Mouse (Mus musculus) midbrain, embryonic 15.5 days (tissue): ENCODE measurements around the gene 4931428F04Rik. TPM values are rescaled to one million over a fixed set of nuclear protein-coding genes. Genes with fewer than 3 reads are reported as not detected.
"Not testable (repeated sequence)": the region's sequence is repeated elsewhere in the genome, so short reads cannot be mapped to it uniquely, and the experiment has no call there.

Experiments
- ATAC-seq: fragments of 200-750 bp; cut with Nextera tagmentation; replicated peaks from 2 replicates; pipeline ENCODE4 v1.8.0; 2017; ENCODE audit warnings: moderate TSS enrichment
- H3K27ac ChIP-seq: fragments of 300-500 bp; sonication (generic); 2 replicates; pipeline ENCODE4 v1.5.1; 2015; ENCODE audit warnings: mild to moderate bottlenecking, inconsistent platforms
- H3K27me3 ChIP-seq: fragments of 300-500 bp; sonication (generic); replicated peaks from 2 replicates; pipeline ENCODE4 v1.6.1; 2015; ENCODE audit warnings: inconsistent platforms
- H3K36me3 ChIP-seq: fragments of 300-500 bp; sonication (generic); replicated peaks from 2 replicates; pipeline ENCODE4 v1.6.1; 2015; ENCODE audit warnings: inconsistent platforms
- H3K4me1 ChIP-seq: fragments of 300-500 bp; sonication (generic); 2 replicates; pipeline ENCODE4 v1.6.1; 2015; ENCODE audit warnings: inconsistent platforms
- H3K4me2 ChIP-seq: fragments of 300-500 bp; sonication (generic); 2 replicates; pipeline ENCODE4 v1.6.1; 2015; ENCODE audit warnings: inconsistent platforms, mild to moderate bottlenecking, moderate library complexity
- H3K4me3 ChIP-seq: fragments of 300-500 bp; sonication (generic); 2 replicates; pipeline ENCODE4 v1.5.1; 2015; ENCODE audit warnings: mild to moderate bottlenecking, inconsistent platforms
- H3K9ac ChIP-seq: fragments of 300-500 bp; sonication (generic); 2 replicates; pipeline ENCODE4 v1.6.1; 2015; ENCODE audit warnings: mild to moderate bottlenecking, inconsistent platforms
- H3K9me3 ChIP-seq: fragments of 300-500 bp; sonication (generic); 2 replicates; pipeline ENCODE4 v1.6.1; 2016; ENCODE audit warnings: inconsistent platforms
- whole genome bisulfite sequencing: fragments of 180-500 bp; shearing (Covaris S2); methylation state at CpG from one replicate; pipeline ENCODE4 v1.1.7; 2015; ENCODE audit warnings: mixed read lengths; 5-methylcytosine and 5-hydroxymethylcytosine counted together
- polyA plus RNA-seq: library from polyadenylated mRNA; unstranded; fragments of >200 nt; fragmentation: Nextera tagmentation; extraction: Ambion mirVana; gene quantifications from 2 replicates; pipeline ENCODE4 v1.2.1, GENCODE M21; 2015

4931428F04Rik gene
- polyA plus RNA-seq, 1 experiment from 2014 or later: 173 TPM

DNA sequence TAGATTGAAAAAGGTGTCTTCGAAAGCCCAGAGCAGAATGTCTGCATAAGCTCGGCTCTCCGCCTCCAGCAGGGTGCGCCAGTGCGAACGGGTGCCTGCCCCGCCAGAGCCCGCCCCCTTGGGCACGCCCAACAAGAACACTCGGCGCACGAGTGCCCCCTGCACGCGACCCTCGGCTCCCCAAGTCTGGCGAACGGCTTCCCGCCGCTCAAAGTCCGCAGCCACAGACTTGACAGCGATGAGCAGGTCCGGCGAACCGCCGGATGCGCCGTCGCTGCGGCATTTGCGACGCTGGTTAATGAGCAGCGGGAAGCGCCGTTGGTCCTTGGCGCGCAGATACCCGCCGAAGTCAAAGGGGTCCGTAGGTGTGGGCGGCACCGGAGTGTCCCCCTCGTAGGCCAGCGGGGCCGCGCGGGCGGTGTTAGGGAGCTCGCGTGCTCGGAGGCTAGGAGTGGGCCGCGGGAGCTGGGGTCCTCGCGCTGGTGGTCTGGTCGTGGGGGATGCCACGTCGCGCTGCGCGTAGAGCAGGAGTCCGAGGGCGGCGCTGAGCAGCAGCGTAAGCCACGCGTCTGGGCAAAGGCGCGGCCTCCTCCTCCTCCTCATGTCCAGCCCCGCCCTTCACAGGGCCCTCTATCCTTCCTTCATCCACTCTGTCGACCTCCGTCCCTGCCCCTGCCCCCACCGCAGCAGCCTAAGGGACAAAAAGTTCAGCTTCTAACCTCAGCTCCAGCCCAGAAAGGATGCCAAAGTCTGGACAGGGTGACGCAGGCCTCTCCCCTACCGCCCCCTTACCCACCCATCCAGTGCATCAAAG is 35.3 kb downstream of the 4931428F04Rik start:
- peak; percentile 85 for ATAC-seq
- Histone ChIP-seq H3K4me3 (peak overlapping the region; percentile 53), H3K4me2 (peak overlapping the region; percentile 90), H3K27me3 (peaks cover 34% of the 10 kb centered on the region), H3K9me3 (no peaks in the 10 kb centered on the region), H3K4me1 (peaks cover 24% of the 10 kb centered on the region), H3K9ac (peak overlapping the region; percentile 53), H3K27ac (peak overlapping the region; percentile 53; the same call in 1 of the 2 replicates), H3K36me3 (peaks cover 22% of the 10 kb centered on the region)
- WGBS: under 1% methylated on average over 74 of the region's 74 CpGs

- Histone ChIP-seq H3K4me2 (peak overlapping the region; percentile 90), H3K27me3 (peaks cover 28% of the 10 kb centered on the region), H3K27ac (no peak overlapping the region), H3K36me3 (peaks cover 24% of the 10 kb centered on the region), H3K4me3 (peak overlapping the region; percentile 53), H3K9ac (peak overlapping the region; percentile 53; the same call in 1 of the 2 replicates), H3K9me3 (no peaks in the 10 kb centered on the region), H3K4me1 (peaks cover 18% of the 10 kb centered on the region)
- peak; percentile 41 for ATAC-seq
- WGBS: 30% methylated on average over 20 of the region's 20 CpGs
These were observed 35.9 kb downstream of the 4931428F04Rik start for GRCm38 (mm10) chr8:105253766-105254151.

DNA sequence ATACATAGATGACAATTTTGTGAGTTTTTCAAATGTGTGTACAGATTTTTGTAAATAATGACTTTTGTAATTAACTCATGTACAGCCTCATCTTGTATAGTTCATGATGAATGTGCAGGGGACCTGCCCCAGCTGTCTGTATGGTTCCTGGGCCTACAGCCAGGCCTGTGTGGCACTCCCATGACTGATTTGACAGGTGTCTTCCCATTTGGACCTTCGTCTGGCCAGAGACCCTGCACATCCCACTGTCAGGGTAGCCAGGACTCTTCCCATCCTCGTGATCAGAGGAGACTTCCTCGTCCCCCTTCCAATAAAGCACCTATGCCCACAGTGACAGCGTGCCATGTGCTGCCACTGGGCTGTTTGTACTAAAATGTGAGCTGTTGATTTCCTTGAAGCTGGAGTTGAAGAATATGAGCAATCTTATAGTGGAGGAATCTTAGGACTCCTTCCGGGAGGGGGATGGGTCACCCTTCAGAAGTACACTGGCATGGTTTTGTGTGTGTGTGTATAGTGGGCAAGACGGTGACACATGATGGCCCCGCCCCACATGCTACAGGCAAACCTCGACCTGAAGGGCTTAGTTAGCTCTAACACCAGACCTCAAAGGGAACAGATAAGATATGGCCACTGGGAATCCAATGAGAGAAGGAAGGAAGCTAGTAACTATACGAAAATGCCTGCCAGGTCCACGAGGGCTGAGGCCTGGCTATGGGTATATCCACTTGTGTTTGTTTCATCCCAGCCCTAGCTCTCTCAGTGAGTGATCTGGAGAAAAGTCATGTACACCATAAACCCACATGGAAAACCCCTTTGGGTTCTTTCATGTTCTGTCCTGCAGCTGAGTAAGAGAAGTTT is 36.8 kb downstream of the 4931428F04Rik start:
- H3K9me3 ChIP-seq: no peaks in the 10 kb centered on the region
- H3K36me3 ChIP-seq: peaks cover 29% of the 10 kb centered on the region
- H3K4me3 ChIP-seq: no peak overlapping the region
- no peak for ATAC-seq
- H3K4me1 ChIP-seq: peaks cover 16% of the 10 kb centered on the region
- H3K27me3 ChIP-seq: peaks cover 19% of the 10 kb centered on the region
- H3K27ac ChIP-seq: no peak overlapping the region
- 93% methylated on average over 10 of the region's 10 CpGs for WGBS
- no peak overlapping the region for H3K9ac ChIP-seq
- H3K4me2 ChIP-seq: 0 out of 2 replicates have a peak overlapping the region, but pooled peaks have one; percentile 90

DNA sequence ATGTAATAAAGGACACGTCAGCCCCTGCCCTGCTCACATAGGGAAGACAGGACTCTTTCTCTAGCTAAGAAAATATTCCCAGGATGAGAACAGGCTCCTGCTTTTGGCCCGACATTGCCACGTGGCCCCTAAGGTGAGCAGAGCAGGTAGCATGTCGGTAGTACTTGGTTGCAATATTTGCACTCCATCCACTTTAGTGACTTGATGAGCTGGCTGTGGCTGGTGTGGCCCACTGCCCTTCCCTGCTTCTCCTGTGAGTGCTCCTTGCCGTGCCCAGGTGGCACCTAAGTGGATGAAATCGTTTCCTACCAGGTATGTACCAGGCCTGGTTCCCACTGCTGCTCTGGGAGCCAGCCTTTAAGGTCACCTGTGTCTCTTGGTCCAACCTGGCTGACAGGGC is 37.7 kb downstream of the 4931428F04Rik start:
- Histone ChIP-seq H3K4me2 (no peak overlapping the region), H3K4me3 (no peak overlapping the region), H3K9me3 (no peaks in the 10 kb centered on the region), H3K4me1 (peaks cover 16% of the 10 kb centered on the region), H3K27ac (no peak overlapping the region), H3K36me3 (peaks cover 33% of the 10 kb centered on the region), H3K27me3 (peaks cover 12% of the 10 kb centered on the region), H3K9ac (no peak overlapping the region)
- no peak for ATAC-seq
- WGBS: 95% methylated on average over 6 of the region's 6 CpGs

- peaks cover 21% of the 10 kb centered on the region for H3K36me3 ChIP-seq
- ATAC-seq: no peak
- WGBS: 96% methylated on average over 7 of the region's 7 CpGs
- H3K4me1 ChIP-seq: no peaks in the 10 kb centered on the region
- no peak overlapping the region for H3K4me2 ChIP-seq
- H3K9ac ChIP-seq: no peak overlapping the region
- no peak overlapping the region for H3K27ac ChIP-seq
- H3K4me3 ChIP-seq: no peak overlapping the region
- no peaks in the 10 kb centered on the region for H3K9me3 ChIP-seq
- no peaks in the 10 kb centered on the region for H3K27me3 ChIP-seq
These were observed 48.6 kb downstream of the 4931428F04Rik start for GRCm38 (mm10) chr8:105241016-105241415.

DNA sequence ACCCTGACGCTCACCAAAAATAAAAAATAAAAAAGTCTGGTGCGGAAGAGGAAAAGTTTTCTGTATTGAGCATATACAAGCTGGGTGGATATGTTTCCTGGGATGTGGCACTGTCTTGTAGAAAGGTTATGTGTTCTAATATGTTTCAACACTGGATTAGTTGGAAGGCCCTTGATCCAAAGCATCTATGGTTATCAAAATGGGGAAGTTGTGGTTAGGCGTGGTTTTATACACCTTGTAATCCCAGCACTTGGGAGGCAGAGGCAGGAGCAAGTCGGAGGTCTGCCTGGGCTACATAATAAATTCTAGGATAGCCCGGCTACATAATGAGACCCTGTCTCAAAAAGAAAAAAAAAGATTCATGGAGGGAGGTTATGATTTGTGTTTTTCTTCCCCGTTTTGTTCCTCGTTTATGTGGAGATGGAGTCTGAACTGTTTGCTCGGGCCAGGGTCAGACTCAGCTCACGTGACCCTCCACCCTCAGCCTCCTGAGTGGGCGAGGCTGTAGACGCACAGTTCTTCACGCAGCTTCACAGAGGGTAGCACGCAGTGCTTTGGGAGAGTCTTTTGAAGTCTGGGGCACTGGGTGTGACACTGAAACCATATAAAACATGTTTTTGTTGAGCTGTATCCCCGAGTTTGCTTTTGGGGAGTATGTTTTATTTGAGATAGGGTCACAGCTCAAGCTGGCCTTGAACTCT is 52.1 kb downstream of the 4931428F04Rik start:
- H3K4me2 ChIP-seq: no peak overlapping the region
- WGBS: 91% methylated on average over 14 of the region's 14 CpGs

GRCm38 (mm10) chr8:105235206-105235605 is 54.5 kb downstream of the 4931428F04Rik start:
- H3K4me1 ChIP-seq: no peaks in the 10 kb centered on the region
- H3K27ac ChIP-seq: no peak overlapping the region
- H3K36me3 ChIP-seq: peaks cover 16% of the 10 kb centered on the region
- no peak overlapping the region for H3K4me2 ChIP-seq
- H3K27me3 ChIP-seq: no peaks in the 10 kb centered on the region
- WGBS: 84% methylated on average over 1 of the region's 1 CpGs
- H3K9ac ChIP-seq: no peak overlapping the region
- no peak overlapping the region for H3K4me3 ChIP-seq
- H3K9me3 ChIP-seq: no peaks in the 10 kb centered on the region
- ATAC-seq: no peak

More for the DNA sequence above, 52.1 kb downstream of the 4931428F04Rik start:
- ATAC-seq: no peak
- no peak overlapping the region for H3K27ac ChIP-seq
- H3K27me3 ChIP-seq: no peaks in the 10 kb centered on the region
- H3K9ac ChIP-seq: no peak overlapping the region
- no peaks in the 10 kb centered on the region for H3K4me1 ChIP-seq
- no peaks in the 10 kb centered on the region for H3K9me3 ChIP-seq
- H3K36me3 ChIP-seq: peaks cover 28% of the 10 kb centered on the region
- no peak overlapping the region for H3K4me3 ChIP-seq

DNA sequence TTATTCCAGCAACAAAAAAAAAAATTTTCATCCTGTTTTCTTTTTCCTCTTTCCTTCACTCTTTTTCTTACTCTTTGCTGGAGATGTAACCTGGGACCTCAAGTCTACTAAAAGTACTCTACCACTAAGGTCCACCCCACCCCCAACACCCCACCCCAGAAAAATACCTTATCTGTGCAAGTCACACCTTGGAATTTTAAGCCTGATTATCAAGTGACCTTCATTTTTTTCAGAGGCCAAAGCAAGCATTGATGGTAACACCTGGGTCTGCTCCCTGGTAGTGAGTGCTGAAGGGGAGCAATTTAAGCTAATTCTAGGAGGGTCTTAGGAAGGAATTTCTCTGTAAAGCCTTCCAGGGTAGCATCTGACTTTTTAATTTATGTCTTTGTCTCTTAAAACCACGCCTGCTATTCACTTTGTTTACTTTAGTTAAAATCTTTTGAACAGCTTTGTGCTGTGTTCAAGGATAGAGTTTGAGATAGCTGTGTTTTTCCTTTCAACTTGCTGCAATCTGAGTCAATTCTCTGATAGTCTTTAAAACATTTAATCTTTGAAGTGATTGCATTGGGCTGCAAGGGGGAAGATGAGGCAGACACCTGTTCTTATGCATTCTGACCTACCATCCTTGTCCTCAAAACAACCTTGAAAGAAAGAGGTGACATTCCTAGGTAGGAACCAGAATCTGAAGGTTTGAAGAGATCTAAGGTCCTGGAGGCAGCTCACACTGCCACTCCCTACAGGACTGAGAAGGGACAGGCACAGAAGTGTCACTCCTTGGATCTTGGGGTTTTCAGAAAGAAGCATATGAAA is 56.3 kb downstream of the 4931428F04Rik start:
- Histone ChIP-seq H3K36me3 (0 out of 2 replicates have a peak, but pooled peaks cover 10% of the 10 kb centered on the region), H3K27me3 (no peaks in the 10 kb centered on the region), H3K4me3 (no peak overlapping the region), H3K27ac (no peak overlapping the region), H3K9me3 (no peaks in the 10 kb centered on the region), H3K9ac (no peak overlapping the region), H3K4me2 (no peak overlapping the region), H3K4me1 (no peaks in the 10 kb centered on the region)
- no peak for ATAC-seq
- WGBS: 77% methylated on average over 1 of the region's 1 CpGs

DNA sequence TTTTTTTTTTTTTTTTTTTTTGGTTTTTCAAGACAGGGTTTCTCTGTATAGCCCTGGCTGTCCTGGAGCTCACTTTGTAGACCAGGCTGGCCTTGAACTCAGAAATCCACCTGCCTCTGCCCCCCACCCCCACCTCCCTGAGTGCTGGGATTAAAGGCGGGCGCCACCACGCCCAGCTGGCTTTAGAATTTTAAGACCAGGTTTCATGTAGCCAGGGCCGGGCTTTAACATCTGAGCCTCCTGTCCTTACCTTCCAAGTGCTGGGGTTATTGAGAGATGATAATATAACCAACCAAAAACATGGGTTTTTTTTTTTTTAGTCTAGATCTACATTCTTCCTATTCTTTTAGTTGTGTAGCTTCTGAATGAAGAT is 57.4 kb downstream of the 4931428F04Rik start:
- 92% methylated on average over 4 of the region's 4 CpGs for WGBS
- H3K27ac ChIP-seq, H3K4me3 ChIP-seq, H3K4me2 ChIP-seq, H3K9ac ChIP-seq, H3K9me3 ChIP-seq, H3K27me3 ChIP-seq, ATAC-seq, H3K4me1 ChIP-seq: not testable (repeated sequence)
- 0 out of 2 replicates have a peak, but pooled peaks cover 10% of the 10 kb centered on the region for H3K36me3 ChIP-seq

DNA sequence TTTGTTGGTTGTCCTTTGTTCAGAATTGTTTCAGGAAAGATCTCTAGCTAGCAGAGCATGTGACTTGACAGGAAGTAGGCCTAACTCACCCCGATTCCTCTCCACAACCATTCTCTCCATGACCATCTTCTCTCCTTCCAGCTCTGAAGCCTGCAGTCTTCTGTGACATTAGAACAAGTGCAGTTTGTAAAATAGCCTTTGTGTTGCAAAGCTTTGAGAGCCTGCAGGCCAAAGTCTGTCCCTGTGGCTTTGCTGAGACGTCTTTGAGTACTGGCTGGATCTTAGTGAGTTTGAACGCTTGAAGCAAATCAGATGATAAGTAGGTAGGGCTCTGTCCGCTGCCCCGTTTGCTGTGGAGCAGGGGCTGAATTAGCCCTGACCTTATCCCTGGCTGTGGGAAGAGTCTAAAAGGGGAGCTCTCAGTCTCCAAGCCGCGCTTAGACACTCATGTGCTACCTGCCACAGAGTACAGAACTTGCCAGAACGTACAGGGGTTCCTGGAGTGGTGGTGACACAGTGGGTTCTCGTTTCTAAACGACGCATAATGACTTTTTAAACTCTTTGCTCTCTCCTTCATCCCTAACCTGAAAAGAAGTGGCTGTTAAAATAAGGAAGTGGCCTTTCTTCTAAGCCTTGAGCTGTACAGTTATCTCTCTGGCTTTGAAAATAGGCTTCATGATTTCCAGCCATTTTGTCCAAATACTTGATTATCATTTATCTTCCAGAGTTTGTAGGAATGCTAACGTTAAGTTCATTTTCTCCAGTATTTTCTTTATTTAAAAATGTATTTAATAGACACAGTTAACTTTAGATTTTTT is 58.0 kb downstream of the 4931428F04Rik start:
- WGBS: 86% methylated on average over 12 of the region's 12 CpGs

More for the DNA sequence above, 58.0 kb downstream of the 4931428F04Rik start:
- Histone ChIP-seq H3K27ac (no peak overlapping the region), H3K9me3 (no peaks in the 10 kb centered on the region), H3K4me1 (peaks cover 8% of the 10 kb centered on the region), H3K9ac (no peak overlapping the region), H3K27me3 (no peaks in the 10 kb centered on the region), H3K4me2 (no peak overlapping the region), H3K36me3 (0 out of 2 replicates have a peak, but pooled peaks cover 10% of the 10 kb centered on the region), H3K4me3 (no peak overlapping the region)
- ATAC-seq: no peak
